Mouse (Mus musculus) brain, adult 2 months (tissue): ENCODE results near the gene Tppp.
A peak's percentile ranks its signal among the peaks of the same experiment; 100 is the strongest.
"Not testable (repeated sequence)": the region's sequence is repeated elsewhere in the genome, so short reads cannot be mapped to it uniquely, and the experiment has no call there.

Source experiments
- DNase-seq: peaks from one replicate; pipeline ENCODE4 v3.0.0; 2011; ENCODE audit warnings: low read depth, low spot score

The Tppp gene

GRCm38 (mm10) chr13:74008948-74009718 lies at the start of gene Tppp:
Gene Tppp, plus strand, starts transcription at chr13:74009407.
- peak; percentile 98 for DNase-seq

GRCm38 (mm10) chr13:73960117-73960652 lies 49.0 kb upstream of the Tppp start:
- peak; percentile 81 for DNase-seq

- peak; percentile 56 for DNase-seq
Observed at GRCm38 (mm10) chr13:73961177-73961576, 48.0 kb upstream of the Tppp start.

- DNase-seq = no peak
Observed at GRCm38 (mm10) chr13:73963551-73963950, 45.7 kb upstream of the Tppp start, which contains the start of gene Zdhhc11. Gene Zdhhc11, plus strand, starts transcription at chr13:73963851.

GRCm38 (mm10) chr13:73970545-73971448 lies 38.4 kb upstream of the Tppp start:
- DNase-seq = peak; percentile 83

GRCm38 (mm10) chr13:73974523-73974922 lies 34.7 kb upstream of the Tppp start:
- no peak for DNase-seq

- DNase-seq = no peak
Observed at GRCm38 (mm10) chr13:73976935-73977334, 32.3 kb upstream of the Tppp start.

- no peak for DNase-seq
Observed at GRCm38 (mm10) chr13:73990325-73990724, 18.9 kb upstream of the Tppp start.

GRCm38 (mm10) chr13:73990761-73991160 lies 18.4 kb upstream of the Tppp start:
- no peak for DNase-seq

- DNase-seq = no peak
Observed at GRCm38 (mm10) chr13:73991267-73991666, 17.9 kb upstream of the Tppp start.

GRCm38 (mm10) chr13:73996456-73996855 lies 12.8 kb upstream of the Tppp start:
- DNase-seq = no peak

GRCm38 (mm10) chr13:74000519-74000918 lies 8.7 kb upstream of the Tppp start:
- no peak for DNase-seq

- peak; percentile 44 for DNase-seq
Observed at GRCm38 (mm10) chr13:74000961-74001360, 8.2 kb upstream of the Tppp start.

GRCm38 (mm10) chr13:74001492-74001891 lies 7.7 kb upstream of the Tppp start:
- DNase-seq = no peak

- DNase-seq = not testable (repeated sequence)
Observed at GRCm38 (mm10) chr13:74006881-74007280, 2.3 kb upstream of the Tppp start.

GRCm38 (mm10) chr13:74008216-74008615 lies 991 bp upstream of the Tppp start:
- DNase-seq = not testable (repeated sequence)

GRCm38 (mm10) chr13:74009791-74010614 lies 796 bp downstream of the Tppp start:
- DNase-seq = peak; percentile 93

- peak; percentile 91 for DNase-seq
Observed at GRCm38 (mm10) chr13:74010678-74011077, 1.5 kb downstream of the Tppp start.

- DNase-seq = no peak
Observed at GRCm38 (mm10) chr13:74015908-74016307, 6.7 kb downstream of the Tppp start.

GRCm38 (mm10) chr13:74017426-74017825 lies 8.2 kb downstream of the Tppp start:
- DNase-seq = no peak

GRCm38 (mm10) chr13:74019006-74019405 lies 9.8 kb downstream of the Tppp start:
- DNase-seq = not testable (repeated sequence)
